ENCODE assay signal across 25 mouse cellular contexts in the genomic region with DNA sequence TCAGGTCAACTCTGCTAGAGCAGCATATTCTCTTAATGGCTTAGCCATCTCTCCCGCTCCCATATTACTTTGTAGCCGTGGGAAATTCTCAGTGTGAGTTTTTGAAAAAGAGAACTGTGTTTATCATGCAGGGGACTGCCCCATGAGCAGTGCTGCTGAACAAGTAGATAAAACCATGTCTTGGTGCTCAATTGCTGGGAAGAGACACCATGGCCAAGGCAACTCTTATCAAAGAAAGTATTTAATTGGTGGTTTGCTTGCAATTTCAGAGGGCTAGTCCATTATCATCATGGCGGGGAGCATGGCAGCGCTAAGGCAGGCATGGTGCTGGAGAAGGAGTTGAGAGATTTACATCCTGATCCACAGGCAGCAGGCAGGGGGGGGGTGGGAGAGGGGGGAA. TPM values are rescaled to one million over a fixed set of nuclear protein-coding genes. Genes with fewer than 3 reads are reported as not detected.
DNase-seq lines count a peak whose midpoint lies in the region; ATAC-seq lines count a peak whose summit lies in the region.
"Had no signal": no experiment of that assay in that cellular context is flagged by ENCODE, and none has a peak within 500 bp of the region (broad histone marks: within the 10 kb centered on the region; RNA-seq: fewer than 3 reads in every experiment).

No protein-coding gene starts in this region.

- peak; percentile 41 for ATAC-seq in megakaryocyte progenitor cell, adult 5-6 weeks (replicated peaks; ENCODE audit: poor library complexity)
- no peak for ATAC-seq in midbrain, embryonic 14.5 days (ENCODE audit: low FRiP score, low TSS enrichment)
- ATAC-seq: activated CD4-positive, CD25-positive, alpha-beta regulatory T cell, adult 4 months; forebrain, embryonic 14.5 days; forebrain, embryonic 16.5 days; Patski had no signal

- no peak overlapping the region for H3K27ac ChIP-seq in midbrain, embryonic 14.5 days (replicated peaks; ENCODE audit: low read depth, low read length)
- H3K27ac ChIP-seq: embryonic facial prominence, embryonic 13.5 days; embryonic facial prominence, embryonic 15.5 days; forebrain, embryonic 10.5 days; forebrain, embryonic 12.5 days had no signal

- no peak overlapping the region for H3K4me2 ChIP-seq in midbrain, embryonic 14.5 days (ENCODE audit: low read length)
- H3K4me2 ChIP-seq: embryonic facial prominence, embryonic 13.5 days; embryonic facial prominence, embryonic 15.5 days; forebrain, embryonic 12.5 days had no signal

- no peak overlapping the region for H3K4me3 ChIP-seq in midbrain, embryonic 14.5 days (replicated peaks; ENCODE audit: low read depth, low read length)
- H3K4me3 ChIP-seq: embryonic facial prominence, embryonic 13.5 days; embryonic facial prominence, embryonic 15.5 days; erythroblast, embryonic 14.5 days; forebrain, embryonic 10.5 days; forebrain, embryonic 12.5 days had no signal

- peak; percentile 55 for DNase-seq in MEL-GATA-1-ER (ENCODE audit: extremely low read depth, low read depth)
- no peak for DNase-seq in midbrain, embryonic 14.5 days
- no peak for DNase-seq in testis, postnatal 10 days (ENCODE audit: low spot score)
- no peak for DNase-seq in left cerebral cortex, postnatal 4 days
- DNase-seq: adrenal gland, adult 8-10 months; adrenal gland, postnatal 14 days; adrenal gland, postnatal 36 days; cerebellum, adult 11-12 months; cerebellum, adult 2 months; cerebellum, adult 9-10 months; cerebellum, postnatal 10 days; cerebellum, postnatal 25 days; embryo, embryonic 11 days had no signal

- no peaks in the 10 kb centered on the region for H3K9me3 ChIP-seq in midbrain, embryonic 14.5 days (ENCODE audit: control insufficient read depth, low read length)
- H3K9me3 ChIP-seq: embryonic facial prominence, embryonic 13.5 days; embryonic facial prominence, embryonic 15.5 days; forebrain, embryonic 10.5 days; forebrain, embryonic 12.5 days had no signal

- WGBS in midbrain, embryonic 14.5 days = 87% methylated on average over 4 of the region's 4 CpGs

- peaks cover 10% of the 10 kb centered on the region for H3K4me1 ChIP-seq in midbrain, embryonic 14.5 days (ENCODE audit: control insufficient read depth, insufficient read depth, low read length)
- H3K4me1 ChIP-seq: embryonic facial prominence, embryonic 13.5 days; embryonic facial prominence, embryonic 15.5 days had no signal

- H3K36me3 ChIP-seq in midbrain, embryonic 14.5 days (ENCODE audit: control insufficient read depth, insufficient read depth, low read length) = no peaks in the 10 kb centered on the region
- H3K36me3 ChIP-seq: embryonic facial prominence, embryonic 15.5 days; forebrain, embryonic 12.5 days; G1E had no signal

- intact Hi-C loops in left cerebral cortex, postnatal 4 days (cut with DNase I) = no loop called here

- no peak overlapping the region for H3K9ac ChIP-seq in midbrain, embryonic 14.5 days (replicated peaks; ENCODE audit: low read length)
- H3K9ac ChIP-seq: embryonic facial prominence, embryonic 13.5 days; embryonic facial prominence, embryonic 15.5 days; forebrain, embryonic 12.5 days had no signal

- H3K27me3 ChIP-seq in midbrain, embryonic 14.5 days (ENCODE audit: control insufficient read depth, insufficient read depth, low read length) = no peaks in the 10 kb centered on the region
- H3K27me3 ChIP-seq: CH12.LX; embryonic facial prominence, embryonic 13.5 days; embryonic facial prominence, embryonic 15.5 days; forebrain, embryonic 12.5 days; Patski had no signal

RNA-seq across cellular contexts. Expression of a gene that starts 54.9 kb away (rescaled TPM):
- total RNA-seq in megakaryocyte progenitor cell, adult 5-6 weeks (2015) = 77.7 and 81.8 TPM in 2 replicates
- 71.4 and 83.3 TPM in 2 replicates for total RNA-seq in megakaryocyte progenitor cell, adult 5-6 weeks (2017)
- polyA plus RNA-seq in midbrain, embryonic 14.5 days (2014; fragmentation: Nextera tagmentation; extraction: Ambion mirVana) = 18.3 and 21.4 TPM in 2 replicates
- 10 to 100 TPM; 48.2 to 48.9 TPM for total RNA-seq in left cerebral cortex, postnatal 4 days (2021)
- polyA plus RNA-seq: G1E had no signal
